Mouse (Mus musculus) liver, adult 2 months (tissue): ENCODE measurements around the gene Amhr2.

Experiments
- CTCF ChIP-seq: fragments of 200-500 bp; IDR thresholded peaks from 2 replicates; pipeline ENCODE4 v1.5.1; 2011; ENCODE audit warnings: low read depth, low read length, control low read depth
- POLR2A ChIP-seq: fragments of 200-500 bp; IDR thresholded peaks from 2 replicates; pipeline ENCODE4 v1.6.1; 2011; ENCODE audit warnings: low read length, control low read depth; ENCODE audit not compliant: insufficient read depth; ENCODE audit errors: extremely low read depth

- TF ChIP-seq CTCF (no peak), POLR2A (no peak)
Observed at GRCm38 (mm10) chr15:102408558-102409130, 36.5 kb upstream of the Amhr2 start.
